Mouse (Mus musculus): ENCODE data around the gene Kansl1l. TPM values are rescaled to one million over a fixed set of nuclear protein-coding genes. Genes with fewer than 3 reads are reported as not detected.
A peak's percentile ranks its signal among the peaks of the same experiment; 100 is the strongest.

Gene Kansl1l
- polyA plus RNA-seq, 1 experiment from 2014 or later: 5.4 TPM

GRCm38 (mm10) chr1:66829400-66830080 is 12.2 kb upstream of the Kansl1l start:
- H3K4me3 ChIP-seq (ENCODE audit: low read depth, low read length): no peak overlapping the region
- no peak overlapping the region for H3K4me2 ChIP-seq
- no peak overlapping the region for H3K27ac ChIP-seq (ENCODE audit: low read depth, low read length)
- H3K36me3 ChIP-seq (ENCODE audit: control insufficient read depth, insufficient read depth, low read length): no peaks in the 10 kb centered on the region
- no peaks in the 10 kb centered on the region for H3K27me3 ChIP-seq (replicated peaks; ENCODE audit: control insufficient read depth, insufficient read depth, low read length)
- no peaks in the 10 kb centered on the region for H3K9me3 ChIP-seq (ENCODE audit: control insufficient read depth, low read length)
- 88% methylated on average over 9 of the region's 9 CpGs for WGBS
- ATAC-seq (replicated peaks; ENCODE audit: low FRiP score) (no peak), DNase-seq (ENCODE audit: low spot score) (no peak)
- H3K9ac ChIP-seq (ENCODE audit: low read depth, low read length): no peak overlapping the region
- H3K4me1 ChIP-seq (replicated peaks; ENCODE audit: control insufficient read depth, insufficient read depth, low read length): no peaks in the 10 kb centered on the region

GRCm38 (mm10) chr1:66821966-66822365 is 4.6 kb upstream of the Kansl1l start:
- no peak overlapping the region for H3K9ac ChIP-seq (ENCODE audit: low read depth, low read length)
- no peaks in the 10 kb centered on the region for H3K36me3 ChIP-seq (ENCODE audit: control insufficient read depth, insufficient read depth, low read length)
- no peak for ATAC-seq (replicated peaks; ENCODE audit: low FRiP score)
- H3K27ac ChIP-seq (ENCODE audit: low read depth, low read length): no peak overlapping the region
- no peak overlapping the region for H3K4me2 ChIP-seq
- WGBS: 77% methylated on average over 9 of the region's 9 CpGs
- no peaks in the 10 kb centered on the region for H3K4me1 ChIP-seq (replicated peaks; ENCODE audit: control insufficient read depth, insufficient read depth, low read length)
- DNase-seq (ENCODE audit: low spot score): no peak
- H3K4me3 ChIP-seq (ENCODE audit: low read depth, low read length): no peak overlapping the region
- H3K9me3 ChIP-seq (ENCODE audit: control insufficient read depth, low read length): no peaks in the 10 kb centered on the region
- no peaks in the 10 kb centered on the region for H3K27me3 ChIP-seq (replicated peaks; ENCODE audit: control insufficient read depth, insufficient read depth, low read length)

GRCm38 (mm10) chr1:66820241-66820640 is 2.9 kb upstream of the Kansl1l start:
- WGBS: 8% methylated on average over 7 of the region's 7 CpGs
- H3K4me2 ChIP-seq: no peak overlapping the region
- ATAC-seq (replicated peaks; ENCODE audit: low FRiP score) (no peak), DNase-seq (ENCODE audit: low spot score) (no peak)
- peaks cover under 1% of the 10 kb centered on the region for H3K4me1 ChIP-seq (replicated peaks; ENCODE audit: control insufficient read depth, insufficient read depth, low read length)
- no peak overlapping the region for H3K4me3 ChIP-seq (ENCODE audit: low read depth, low read length)
- no peaks in the 10 kb centered on the region for H3K36me3 ChIP-seq (ENCODE audit: control insufficient read depth, insufficient read depth, low read length)
- H3K27me3 ChIP-seq (replicated peaks; ENCODE audit: control insufficient read depth, insufficient read depth, low read length): no peaks in the 10 kb centered on the region
- no peaks in the 10 kb centered on the region for H3K9me3 ChIP-seq (ENCODE audit: control insufficient read depth, low read length)
- H3K27ac ChIP-seq (ENCODE audit: low read depth, low read length): no peak overlapping the region
- H3K9ac ChIP-seq (ENCODE audit: low read depth, low read length): no peak overlapping the region

DNA sequence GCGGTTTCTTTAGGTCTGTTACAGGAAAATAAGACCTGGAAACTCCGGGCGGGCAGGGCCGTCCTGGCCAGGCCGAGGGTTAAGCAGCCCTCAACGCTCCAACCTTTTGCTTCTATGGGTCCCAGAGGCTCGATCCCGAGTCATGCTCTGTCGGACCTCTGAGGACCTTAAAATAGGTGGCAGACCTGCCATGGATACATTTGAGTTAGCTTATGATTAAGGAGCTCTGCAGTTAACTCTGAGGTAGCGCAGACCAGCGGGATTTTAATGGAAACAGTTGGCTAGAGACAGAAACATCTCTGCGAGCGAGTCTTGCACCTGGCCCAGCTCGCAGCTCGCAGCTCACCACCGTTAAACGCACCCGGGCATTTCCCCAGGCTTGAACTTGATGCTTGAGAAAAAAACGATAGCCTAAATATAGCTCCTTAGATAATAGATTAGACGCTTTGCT is 528 bp upstream of the Kansl1l start:
- Histone ChIP-seq H3K27me3 (replicated peaks; ENCODE audit: control insufficient read depth, insufficient read depth, low read length) (no peaks in the 10 kb centered on the region), H3K4me3 (ENCODE audit: low read depth, low read length) (peak overlapping the region; percentile 81), H3K9ac (ENCODE audit: low read depth, low read length) (peak overlapping the region; percentile 89), H3K9me3 (ENCODE audit: control insufficient read depth, low read length) (no peaks in the 10 kb centered on the region), H3K4me1 (replicated peaks; ENCODE audit: control insufficient read depth, insufficient read depth, low read length) (peaks cover 8% of the 10 kb centered on the region), H3K36me3 (ENCODE audit: control insufficient read depth, insufficient read depth, low read length) (no peaks in the 10 kb centered on the region), H3K4me2 (peak overlapping the region; percentile 92), H3K27ac (ENCODE audit: low read depth, low read length) (peak overlapping the region; percentile 94)
- WGBS: 1% methylated on average over 20 of the region's 20 CpGs
- no peak for DNase-seq (ENCODE audit: low spot score)
- ATAC-seq (replicated peaks; ENCODE audit: low FRiP score): peak; percentile 59

DNA sequence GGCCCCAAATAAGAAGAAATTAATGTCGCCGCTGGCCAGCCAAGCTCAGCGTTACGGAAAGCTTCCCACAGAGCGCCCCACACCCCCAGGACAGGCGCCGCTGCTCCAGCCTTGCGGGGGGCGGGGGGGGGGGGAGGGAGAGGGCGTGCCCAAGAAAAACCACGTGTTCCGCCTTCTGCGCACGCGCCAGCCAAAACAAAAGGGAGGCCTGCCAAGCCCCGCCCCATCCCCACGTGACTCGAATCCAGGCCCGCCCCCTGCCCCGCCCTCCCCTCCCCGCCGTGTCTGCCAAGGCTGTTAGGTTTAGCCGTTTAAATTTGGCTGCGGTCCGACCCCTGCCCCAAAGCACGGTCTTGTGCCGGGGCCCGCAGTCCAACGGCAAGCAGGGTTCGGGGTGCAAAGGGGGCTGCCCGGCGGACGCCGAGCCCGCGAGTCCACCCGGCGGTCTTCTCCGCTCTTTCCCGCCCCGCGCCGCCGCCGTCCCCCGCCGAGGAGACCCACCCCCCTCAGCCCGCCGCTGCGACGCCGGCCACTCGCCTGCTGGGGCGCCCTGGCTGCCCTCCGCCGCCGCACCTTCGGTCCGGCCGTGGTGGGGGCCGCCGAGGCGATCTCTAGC is 417 bp downstream of the Kansl1l start:
- no peaks in the 10 kb centered on the region for H3K9me3 ChIP-seq (ENCODE audit: control insufficient read depth, low read length)
- peak overlapping the region; percentile 85 for H3K4me2 ChIP-seq
- peak overlapping the region; percentile 81 for H3K4me3 ChIP-seq (ENCODE audit: low read depth, low read length)
- WGBS: under 1% methylated on average over 60 of the region's 63 CpGs
- ATAC-seq (replicated peaks; ENCODE audit: low FRiP score) (peak; percentile 81), DNase-seq (ENCODE audit: low spot score) (peak; percentile 97)
- H3K4me1 ChIP-seq (replicated peaks; ENCODE audit: control insufficient read depth, insufficient read depth, low read length): peaks cover 8% of the 10 kb centered on the region
- peak overlapping the region; percentile 94 for H3K27ac ChIP-seq (ENCODE audit: low read depth, low read length)
- no peaks in the 10 kb centered on the region for H3K27me3 ChIP-seq (replicated peaks; ENCODE audit: control insufficient read depth, insufficient read depth, low read length)
- H3K9ac ChIP-seq (ENCODE audit: low read depth, low read length): peak overlapping the region; percentile 89
- H3K36me3 ChIP-seq (ENCODE audit: control insufficient read depth, insufficient read depth, low read length): no peaks in the 10 kb centered on the region

DNA sequence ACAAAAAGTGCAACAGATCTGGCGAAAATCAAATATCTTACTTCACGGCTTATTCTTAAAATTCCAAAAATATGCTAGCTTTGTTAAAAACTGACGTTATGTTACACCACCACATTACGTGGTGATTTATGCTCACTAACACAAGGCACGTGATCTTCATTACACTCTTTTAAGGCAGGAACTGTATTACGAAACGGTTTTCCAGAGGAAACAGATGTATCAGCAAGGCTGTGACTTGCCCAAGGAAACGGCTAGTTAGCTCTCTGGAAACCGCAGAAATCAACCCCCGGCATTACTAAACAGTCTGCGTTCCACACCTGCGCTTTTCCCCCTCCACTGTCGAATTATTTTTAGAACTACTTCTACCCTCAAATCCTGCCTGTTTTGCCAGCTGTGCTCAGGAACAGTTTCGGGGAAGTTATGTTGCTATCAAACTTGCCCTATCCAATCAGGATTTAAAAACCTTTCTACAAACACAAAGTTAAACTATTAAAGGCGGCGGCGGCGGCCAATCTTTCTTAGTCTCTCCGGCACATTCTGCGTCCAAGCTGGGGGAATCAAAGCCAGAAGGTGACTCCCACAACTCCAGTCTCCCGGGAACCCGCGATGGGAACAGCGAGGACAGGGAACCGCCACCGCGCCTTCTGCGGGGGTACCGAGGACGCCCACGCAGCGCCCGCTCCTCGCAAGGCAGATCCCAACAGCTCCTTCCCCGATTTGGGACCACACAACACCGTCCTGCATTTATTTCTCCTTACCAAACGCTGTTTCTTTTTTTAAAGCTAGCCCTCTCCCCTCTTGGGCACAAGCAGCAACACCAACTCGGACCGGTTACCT is 1.2 kb downstream of the Kansl1l start:
- Histone ChIP-seq H3K27ac (ENCODE audit: low read depth, low read length) (peak overlapping the region; percentile 94), H3K9ac (ENCODE audit: low read depth, low read length) (peak overlapping the region; percentile 86), H3K36me3 (ENCODE audit: control insufficient read depth, insufficient read depth, low read length) (no peaks in the 10 kb centered on the region), H3K9me3 (ENCODE audit: control insufficient read depth, low read length) (no peaks in the 10 kb centered on the region), H3K4me1 (replicated peaks; ENCODE audit: control insufficient read depth, insufficient read depth, low read length) (peaks cover 8% of the 10 kb centered on the region), H3K4me2 (peak overlapping the region; percentile 85), H3K4me3 (ENCODE audit: low read depth, low read length) (peak overlapping the region; percentile 81), H3K27me3 (replicated peaks; ENCODE audit: control insufficient read depth, insufficient read depth, low read length) (no peaks in the 10 kb centered on the region)
- WGBS: under 1% methylated on average over 39 of the region's 39 CpGs
- DNase-seq (ENCODE audit: low spot score) (peak; percentile 74), ATAC-seq (replicated peaks; ENCODE audit: low FRiP score) (peak; percentile 10)

GRCm38 (mm10) chr1:66814756-66815155 is 2.6 kb downstream of the Kansl1l start:
- Histone ChIP-seq H3K4me2 (peak overlapping the region; percentile 27), H3K27ac (ENCODE audit: low read depth, low read length) (0 out of 2 replicates have a peak overlapping the region, but pooled peaks have one; percentile 32), H3K36me3 (ENCODE audit: control insufficient read depth, insufficient read depth, low read length) (no peaks in the 10 kb centered on the region), H3K4me1 (replicated peaks; ENCODE audit: control insufficient read depth, insufficient read depth, low read length) (peaks cover 8% of the 10 kb centered on the region), H3K27me3 (replicated peaks; ENCODE audit: control insufficient read depth, insufficient read depth, low read length) (no peaks in the 10 kb centered on the region), H3K9ac (ENCODE audit: low read depth, low read length) (no peak overlapping the region), H3K9me3 (ENCODE audit: control insufficient read depth, low read length) (no peaks in the 10 kb centered on the region), H3K4me3 (ENCODE audit: low read depth, low read length) (no peak overlapping the region)
- 61% methylated on average over 8 of the region's 8 CpGs for WGBS
- no peak for ATAC-seq (replicated peaks; ENCODE audit: low FRiP score)
- no peak for DNase-seq (ENCODE audit: low spot score)

- WGBS: 81% methylated on average over 1 of the region's 1 CpGs
Measured at GRCm38 (mm10) chr1:66813191-66813590, 4.2 kb downstream of the Kansl1l start.

More at GRCm38 (mm10) chr1:66813191-66813590, 4.2 kb downstream of the Kansl1l start:
- Histone ChIP-seq H3K4me2 (no peak overlapping the region), H3K9ac (ENCODE audit: low read depth, low read length) (no peak overlapping the region), H3K4me3 (ENCODE audit: low read depth, low read length) (no peak overlapping the region), H3K27ac (ENCODE audit: low read depth, low read length) (no peak overlapping the region), H3K27me3 (replicated peaks; ENCODE audit: control insufficient read depth, insufficient read depth, low read length) (no peaks in the 10 kb centered on the region), H3K36me3 (ENCODE audit: control insufficient read depth, insufficient read depth, low read length) (no peaks in the 10 kb centered on the region), H3K4me1 (replicated peaks; ENCODE audit: control insufficient read depth, insufficient read depth, low read length) (peaks cover 8% of the 10 kb centered on the region), H3K9me3 (ENCODE audit: control insufficient read depth, low read length) (no peaks in the 10 kb centered on the region)
- DNase-seq (ENCODE audit: low spot score) (no peak), ATAC-seq (replicated peaks; ENCODE audit: low FRiP score) (no peak)

Measured in liver, embryonic 11.5 days (tissue).